Mouse (Mus musculus) embryonic fibroblast, embryonic 13.5 days (primary cell): ENCODE measurements around the gene Arhgdig. TPM values are rescaled to one million over a fixed set of nuclear protein-coding genes. Genes with fewer than 3 reads are reported as not detected.

ENCODE experiments used
- H3K27ac ChIP-seq: 2 replicates; pipeline ENCODE4 v1.5.1; 2012; ENCODE audit warnings: low read length, control low read depth, inconsistent platforms; ENCODE audit not compliant: insufficient read depth
- H3K4me1 ChIP-seq: 2 replicates; pipeline ENCODE4 v1.6.1; 2011; ENCODE audit warnings: low read length; ENCODE audit not compliant: control insufficient read depth, insufficient read depth
- H3K4me3 ChIP-seq: 2 replicates; pipeline ENCODE4 v1.5.1; 2011; ENCODE audit warnings: mild to moderate bottlenecking, control low read depth, low read length; ENCODE audit not compliant: insufficient read depth
- CTCF ChIP-seq: IDR thresholded peaks from 2 replicates; pipeline ENCODE4 v1.5.1; 2011; ENCODE audit warnings: mild to moderate bottlenecking, control low read depth, low read length, moderate library complexity, borderline replicate concordance; ENCODE audit not compliant: insufficient read depth
- POLR2A ChIP-seq: IDR thresholded peaks from 2 replicates; pipeline ENCODE4 v1.6.1; 2011; ENCODE audit warnings: low read depth, mild to moderate bottlenecking, control low read depth, low read length, moderate library complexity
- polyA plus RNA-seq: library from polyadenylated mRNA; stranded (reverse); fragments of >200 nt; gene quantifications from 2 replicates; pipeline ENCODE4 v1.2.4, GENCODE M21; 2011; ENCODE audit warnings: low read depth; ENCODE audit not compliant: missing spikeins, insufficient read length

The Arhgdig gene
- polyA plus RNA-seq, result 5.8 and 9.3 TPM in 2 replicates

GRCm38 (mm10) chr17:26207686-26208085 lies at the start of gene Arhgdig:
Gene Arhgdig (minus strand): TSS chr17:26207786.
- no peak within 1 kb of the TSS for H3K4me3 ChIP-seq
- H3K4me1 ChIP-seq, result no peaks in the 10 kb centered on the region
- TF ChIP-seq CTCF (no peak), POLR2A (no peak)
- H3K27ac ChIP-seq, result no peak within 1 kb of the TSS

- no peak overlapping the region for H3K27ac ChIP-seq
- no peak for TF ChIP-seq CTCF
- TF ChIP-seq POLR2A, result no peak
- no peak overlapping the region for H3K4me3 ChIP-seq
These were observed 47.7 kb upstream of the Arhgdig start for GRCm38 (mm10) chr17:26255313-26255712.

GRCm38 (mm10) chr17:26253399-26253798 lies 45.8 kb upstream of the Arhgdig start:
- Histone ChIP-seq H3K4me3 (peak overlapping the region; percentile 97), H3K27ac (peak overlapping the region; percentile 94), H3K4me1 (no peaks in the 10 kb centered on the region)
- TF ChIP-seq POLR2A, result no peak
- TF ChIP-seq CTCF, result no peak

More at GRCm38 (mm10) chr17:26255313-26255712, 47.7 kb upstream of the Arhgdig start:
- H3K4me1 ChIP-seq, result no peaks in the 10 kb centered on the region

GRCm38 (mm10) chr17:26252539-26253251 lies 45.1 kb upstream of the Arhgdig start, which contains the start of gene Luc7l:
Gene Luc7l (plus strand): TSS chr17:26252896.
- Histone ChIP-seq H3K4me1 (no peaks in the 10 kb centered on the region), H3K27ac (peak within 1 kb of the TSS; percentile 94), H3K4me3 (peak within 1 kb of the TSS; percentile 97)
- TF ChIP-seq POLR2A (peak; percentile 92), CTCF (no peak)

- no peaks in the 10 kb centered on the region for H3K4me1 ChIP-seq
- H3K27ac ChIP-seq, result no peak overlapping the region
- no peak overlapping the region for H3K4me3 ChIP-seq
- TF ChIP-seq POLR2A, result no peak
These were observed 44.4 kb upstream of the Arhgdig start for GRCm38 (mm10) chr17:26251886-26252538.

- peak within 1 kb of the TSS; percentile 12; the same call in 1 of the 2 replicates for H3K27ac ChIP-seq
- TF ChIP-seq POLR2A, result peak; percentile 74
- no peak for TF ChIP-seq CTCF
- H3K4me3 ChIP-seq, result peak within 1 kb of the TSS; percentile 70
- peaks cover 11% of the 10 kb centered on the region for H3K4me1 ChIP-seq
These were observed 36.7 kb upstream of the Arhgdig start, which contains the start of gene Fam234a for GRCm38 (mm10) chr17:26244101-26244841. Gene Fam234a (minus strand): TSS chr17:26244242.

GRCm38 (mm10) chr17:26243471-26244100 lies 36.0 kb upstream of the Arhgdig start:
- Histone ChIP-seq H3K4me3 (peak overlapping the region; percentile 70), H3K4me1 (peaks cover 11% of the 10 kb centered on the region), H3K27ac (peak overlapping the region; percentile 12; the same call in 1 of the 2 replicates)
- peak; percentile 45; the same call in 1 of the 2 replicates for TF ChIP-seq CTCF
- TF ChIP-seq POLR2A, result no peak

GRCm38 (mm10) chr17:26240990-26241389 lies 33.4 kb upstream of the Arhgdig start:
- no peak overlapping the region for H3K27ac ChIP-seq
- no peak overlapping the region for H3K4me3 ChIP-seq
- no peak for TF ChIP-seq POLR2A
- no peak for TF ChIP-seq CTCF
- H3K4me1 ChIP-seq, result peaks cover 11% of the 10 kb centered on the region

- no peak for TF ChIP-seq POLR2A
- no peak for TF ChIP-seq CTCF
- no peak overlapping the region for H3K27ac ChIP-seq
- peaks cover 11% of the 10 kb centered on the region for H3K4me1 ChIP-seq
- no peak overlapping the region for H3K4me3 ChIP-seq
These were observed 32.7 kb upstream of the Arhgdig start for GRCm38 (mm10) chr17:26240120-26240790.
